Mouse (Mus musculus) liver, postnatal 0 days (tissue): Measurements from ENCODE around the gene Ptpro. TPM values are rescaled to one million over a fixed set of nuclear protein-coding genes. Genes with fewer than 3 reads are reported as not detected.
"Not testable (repeated sequence)": the region's sequence is repeated elsewhere in the genome, so short reads cannot be mapped to it uniquely, and the experiment has no call there.

Experiments
- ATAC-seq: fragments of 200-750 bp; cut with Nextera tagmentation; 2 replicates; pipeline ENCODE4 v1.8.0; 2017; ENCODE audit warnings: mild to moderate bottlenecking, moderate library complexity
- DNase-seq: peaks from one replicate; pipeline ENCODE4 v3.0.0-alpha.2; 2016
- H3K27ac ChIP-seq: fragments of 300-500 bp; sonication (generic); 2 replicates; pipeline ENCODE4 v1.5.1; 2014; ENCODE audit warnings: antibody characterized with exemption, moderate library complexity, mild to moderate bottlenecking, low read depth
- H3K27me3 ChIP-seq: fragments of 300-500 bp; sonication (generic); 2 replicates; pipeline ENCODE4 v1.6.1; 2014; ENCODE audit warnings: low read length, control low read depth, mixed read lengths; ENCODE audit not compliant: insufficient read depth
- H3K36me3 ChIP-seq: fragments of 300-500 bp; sonication (generic); replicated peaks from 2 replicates; pipeline ENCODE4 v1.6.1; 2014; ENCODE audit warnings: mild to moderate bottlenecking, control low read depth, low read length, moderate library complexity, mixed read lengths; ENCODE audit not compliant: insufficient read depth
- H3K4me1 ChIP-seq: fragments of 300-500 bp; sonication (generic); 2 replicates; pipeline ENCODE4 v1.6.1; 2014; ENCODE audit warnings: antibody characterized with exemption, mild to moderate bottlenecking, control low read depth; ENCODE audit not compliant: insufficient read depth
- H3K4me2 ChIP-seq: fragments of 300-500 bp; sonication (generic); 2 replicates; pipeline ENCODE4 v1.6.1; 2014; ENCODE audit warnings: low read depth, mild to moderate bottlenecking, low read length, moderate library complexity, mixed read lengths
- H3K4me3 ChIP-seq: fragments of 300-500 bp; sonication (generic); 2 replicates; pipeline ENCODE4 v1.5.1; 2014; ENCODE audit warnings: low read depth, low read length
- H3K9ac ChIP-seq: fragments of 300-500 bp; sonication (generic); replicated peaks from 2 replicates; pipeline ENCODE4 v1.6.1; 2014; ENCODE audit warnings: mild to moderate bottlenecking, moderate library complexity
- H3K9me3 ChIP-seq: fragments of 300-500 bp; sonication (generic); 2 replicates; pipeline ENCODE4 v1.6.1; 2016; ENCODE audit warnings: mild to moderate bottlenecking, control low read depth, low read length, mixed read lengths
- CTCF ChIP-seq: sonication (generic); IDR thresholded peaks from 2 replicates; pipeline ENCODE4 v1.5.1; 2016; ENCODE audit warnings: antibody characterized with exemption, low read depth
- EP300 ChIP-seq: IDR thresholded peaks from 2 replicates; pipeline ENCODE4 v1.6.1; 2016; ENCODE audit warnings: antibody characterized with exemption, low read depth, mild to moderate bottlenecking
- WGBS: fragments of 180-500 bp; shearing (Covaris S2); extraction: QIAGEN DNeasy Blood & Tissue Kit; methylation state at CpG from one replicate; pipeline ENCODE4 v1.1.7; 2014; ENCODE audit not compliant: insufficient replicate concordance; 5-methylcytosine and 5-hydroxymethylcytosine counted together
- polyA plus RNA-seq: library from polyadenylated mRNA; unstranded; fragments of >200 nt; fragmentation: Nextera tagmentation; extraction: Ambion mirVana; gene quantifications from 2 replicates; pipeline ENCODE4 v1.2.1, GENCODE M21; 2015

The Ptpro gene
- polyA plus RNA-seq, 1 experiment from 2014 or later = 0.86 TPM

DNA sequence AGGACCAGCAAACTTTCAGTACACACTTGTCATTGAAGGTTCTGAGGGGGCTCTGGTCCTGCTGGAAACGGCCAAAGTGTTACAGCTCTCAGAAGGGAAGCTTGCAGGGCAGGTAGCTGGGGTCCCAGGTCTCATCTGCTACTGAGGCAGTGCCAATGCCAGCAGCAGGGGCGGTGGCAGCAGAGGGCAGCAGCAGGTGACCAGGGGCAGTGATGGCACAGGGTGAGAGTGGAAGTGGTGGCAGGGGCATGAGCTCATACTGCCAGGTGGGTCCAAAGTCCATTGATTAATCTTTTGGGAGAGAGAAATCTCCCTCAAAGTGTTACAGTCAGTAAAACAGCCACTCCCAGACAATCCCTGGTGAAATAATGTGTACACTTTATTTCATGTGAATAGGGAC lies 214.1 kb downstream of the Ptpro start:
- no peak overlapping the region for H3K4me3 ChIP-seq
- H3K27ac ChIP-seq = no peak overlapping the region
- TF ChIP-seq EP300 (no peak), CTCF (no peak)
- H3K9ac ChIP-seq = no peak overlapping the region
- no peaks in the 10 kb centered on the region for H3K4me1 ChIP-seq
- H3K9me3 ChIP-seq = no peaks in the 10 kb centered on the region
- DNase-seq = no peak
- no peaks in the 10 kb centered on the region for H3K36me3 ChIP-seq
- no peak for ATAC-seq
- H3K27me3 ChIP-seq = no peaks in the 10 kb centered on the region
- no peak overlapping the region for H3K4me2 ChIP-seq
- WGBS = 67% methylated on average over 2 of the region's 2 CpGs

DNA sequence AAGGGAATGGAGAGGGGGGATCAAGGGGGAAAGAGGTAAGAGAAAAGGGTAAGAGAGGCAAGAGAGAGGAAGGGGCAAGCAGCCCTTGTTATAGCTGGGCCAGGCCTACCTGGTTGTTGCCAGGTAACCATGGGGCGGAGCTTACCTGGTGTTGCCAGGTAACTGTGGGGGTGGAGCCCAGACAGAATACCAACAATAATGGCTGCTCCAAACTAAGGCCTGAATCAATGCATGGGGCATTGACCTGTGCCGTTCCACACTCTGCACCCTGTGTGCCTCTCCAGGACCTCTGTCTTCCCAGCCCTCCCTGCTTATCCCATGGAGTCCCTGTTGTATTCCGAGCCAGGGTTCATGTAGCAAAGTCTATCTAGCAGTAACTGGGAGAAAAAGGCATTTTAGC lies 215.6 kb downstream of the Ptpro start:
- Histone ChIP-seq H3K9me3 (no peaks in the 10 kb centered on the region), H3K27me3 (no peaks in the 10 kb centered on the region), H3K9ac (no peak overlapping the region), H3K4me1 (no peaks in the 10 kb centered on the region), H3K4me2 (no peak overlapping the region), H3K36me3 (no peaks in the 10 kb centered on the region), H3K4me3 (no peak overlapping the region), H3K27ac (no peak overlapping the region)
- ATAC-seq (no peak), DNase-seq (no peak)
- WGBS = 75% methylated on average over 3 of the region's 3 CpGs
- TF ChIP-seq EP300 (no peak), CTCF (no peak)

DNA sequence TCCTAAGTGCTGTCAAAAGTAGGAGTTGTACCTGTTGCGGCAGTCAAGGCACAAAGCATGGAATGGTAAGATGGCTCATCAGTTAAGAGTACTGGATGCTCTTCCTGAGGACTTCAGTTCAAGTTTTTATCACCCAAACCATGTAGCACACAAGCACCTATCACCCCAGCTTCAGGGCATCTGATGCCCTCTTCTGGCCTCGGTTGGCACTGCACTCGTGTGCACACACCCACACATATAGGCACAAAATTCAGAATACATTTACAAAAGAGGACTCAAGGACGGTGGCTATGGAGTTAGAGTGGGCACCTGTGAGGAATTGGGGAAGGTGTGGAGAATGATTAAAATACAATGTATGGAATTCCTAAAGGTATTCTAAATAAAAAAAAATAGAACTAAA lies 217.4 kb downstream of the Ptpro start:
- 86% methylated on average over 4 of the region's 4 CpGs for WGBS
- H3K27ac ChIP-seq = no peak overlapping the region
- no peak for ATAC-seq

DNA sequence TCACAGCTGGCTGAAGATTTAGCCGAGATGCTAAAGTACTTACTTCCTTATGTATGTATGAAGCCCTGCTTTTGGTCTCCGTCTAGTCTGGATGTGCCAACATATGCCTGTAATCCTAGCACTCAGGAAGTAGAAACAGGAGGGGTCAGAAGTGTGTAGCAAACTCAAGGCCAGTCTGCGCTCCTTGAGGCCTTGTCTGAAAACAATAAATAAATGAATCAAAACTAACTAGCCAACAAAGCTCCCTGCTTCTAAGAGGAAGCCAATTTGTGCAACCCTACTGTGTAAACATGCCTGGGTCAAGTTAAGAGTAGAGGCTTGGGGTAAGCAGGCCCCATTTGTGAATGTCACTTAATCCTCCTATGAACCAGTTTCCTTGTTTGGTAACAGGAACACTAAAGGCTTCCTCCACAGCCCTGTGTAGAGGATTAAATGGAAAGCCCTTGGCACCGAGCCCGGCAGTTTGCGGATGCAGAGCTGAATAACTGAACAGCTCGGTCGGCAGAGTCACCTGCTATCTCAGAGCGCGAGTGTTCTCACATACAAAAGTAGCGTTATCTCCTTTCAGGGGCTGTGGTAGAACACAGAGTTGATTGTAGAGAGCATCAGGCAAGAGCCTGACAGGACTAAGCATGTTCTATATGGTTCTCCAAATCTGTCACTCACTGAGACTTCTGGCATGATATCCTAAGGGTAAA lies 218.9 kb downstream of the Ptpro start:
- peak; percentile 55 for DNase-seq
- H3K27ac ChIP-seq = no peak overlapping the region
- H3K27me3 ChIP-seq = no peaks in the 10 kb centered on the region
- H3K36me3 ChIP-seq = no peaks in the 10 kb centered on the region
- H3K4me1 ChIP-seq = no peaks in the 10 kb centered on the region
- TF ChIP-seq EP300 (no peak), CTCF (no peak)
- H3K4me2 ChIP-seq = no peak overlapping the region
- WGBS = 63% methylated on average over 11 of the region's 11 CpGs
- H3K9ac ChIP-seq = no peak overlapping the region
- peak; percentile 43 for ATAC-seq
- H3K9me3 ChIP-seq = peaks cover 2% of the 10 kb centered on the region; the same call in 1 of the 2 replicates
- H3K4me3 ChIP-seq = no peak overlapping the region

More for the DNA sequence above, 217.4 kb downstream of the Ptpro start:
- H3K36me3 ChIP-seq = no peaks in the 10 kb centered on the region
- no peak overlapping the region for H3K4me3 ChIP-seq
- no peak overlapping the region for H3K9ac ChIP-seq
- DNase-seq = no peak
- H3K9me3 ChIP-seq = no peaks in the 10 kb centered on the region
- H3K4me2 ChIP-seq = no peak overlapping the region
- no peaks in the 10 kb centered on the region for H3K27me3 ChIP-seq
- TF ChIP-seq CTCF = peak; percentile 27; the same call in 1 of the 2 replicates
- no peak for TF ChIP-seq EP300
- no peaks in the 10 kb centered on the region for H3K4me1 ChIP-seq

DNA sequence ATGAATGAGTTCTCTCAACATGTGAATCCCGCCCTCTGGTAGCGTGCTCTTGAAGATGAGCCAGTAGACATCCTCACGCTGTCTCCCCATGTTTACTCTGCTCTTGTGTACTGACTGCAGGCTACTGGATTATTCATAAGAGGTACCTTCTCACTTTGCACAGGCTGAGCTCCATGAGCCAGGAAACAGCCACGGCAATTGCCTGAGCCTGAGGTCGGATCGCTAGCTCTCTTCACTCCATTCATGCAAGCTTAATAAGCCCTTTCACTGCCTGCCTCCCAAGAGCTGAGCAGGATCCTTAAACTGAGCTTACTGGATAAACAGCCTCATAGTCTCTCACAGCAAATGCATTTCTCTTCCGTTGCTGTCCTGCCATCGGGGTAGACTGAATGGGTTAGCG lies 220.0 kb downstream of the Ptpro start:
- Histone ChIP-seq H3K4me3 (no peak overlapping the region), H3K9me3 (peaks cover 7% of the 10 kb centered on the region), H3K4me1 (no peaks in the 10 kb centered on the region), H3K4me2 (no peak overlapping the region), H3K27ac (no peak overlapping the region), H3K36me3 (no peaks in the 10 kb centered on the region), H3K27me3 (no peaks in the 10 kb centered on the region), H3K9ac (no peak overlapping the region)
- 83% methylated on average over 9 of the region's 9 CpGs for WGBS
- TF ChIP-seq CTCF (no peak), EP300 (no peak)
- ATAC-seq = no peak
- DNase-seq = no peak

- DNase-seq (no peak), ATAC-seq (no peak)
- WGBS = 63% methylated on average over 1 of the region's 1 CpGs
- Histone ChIP-seq H3K4me3 (no peak overlapping the region), H3K27me3 (no peaks in the 10 kb centered on the region), H3K9me3 (peaks cover 7% of the 10 kb centered on the region), H3K9ac (no peak overlapping the region), H3K27ac (no peak overlapping the region), H3K4me2 (no peak overlapping the region), H3K36me3 (no peaks in the 10 kb centered on the region), H3K4me1 (no peaks in the 10 kb centered on the region)
- TF ChIP-seq EP300 (no peak), CTCF (no peak)
These were observed 221.3 kb downstream of the Ptpro start for GRCm38 (mm10) chr6:137473433-137473832.

- not testable (repeated sequence) for H3K9me3 ChIP-seq, H3K36me3 ChIP-seq, H3K4me2 ChIP-seq, H3K4me1 ChIP-seq, H3K4me3 ChIP-seq, H3K27ac ChIP-seq, ATAC-seq, H3K9ac ChIP-seq, H3K27me3 ChIP-seq, DNase-seq
- 90% methylated on average over 5 of the region's 5 CpGs for WGBS
These were observed 223.6 kb downstream of the Ptpro start for GRCm38 (mm10) chr6:137475695-137476094.
